Mouse (Mus musculus) thymus, adult 2 months (tissue): Measurements from ENCODE around the gene Ap2a1. TPM values are rescaled to one million over a fixed set of nuclear protein-coding genes. Genes with fewer than 3 reads are reported as not detected.

Experiments used
- DNase-seq: peaks from one replicate; pipeline ENCODE4 v3.0.0; 2021
- H3K27ac ChIP-seq: fragments of 200-500 bp; 2 replicates; pipeline ENCODE4 v1.5.1; 2012; ENCODE audit warnings: low read length, control low read depth; ENCODE audit not compliant: control insufficient read depth, insufficient read depth
- H3K27me3 ChIP-seq: fragments of 200-500 bp; 2 replicates; pipeline ENCODE4 v1.6.1; 2012; ENCODE audit warnings: mild to moderate bottlenecking, low read length, moderate library complexity, mixed read lengths; ENCODE audit not compliant: control insufficient read depth, insufficient read depth
- H3K36me3 ChIP-seq: fragments of 200-500 bp; 2 replicates; pipeline ENCODE4 v1.6.1; 2012; ENCODE audit warnings: mild to moderate bottlenecking, low read length, moderate library complexity; ENCODE audit not compliant: control insufficient read depth, insufficient read depth
- H3K4me1 ChIP-seq: fragments of 200-500 bp; replicated peaks from 2 replicates; pipeline ENCODE4 v1.6.1; 2012; ENCODE audit warnings: low read length; ENCODE audit not compliant: control insufficient read depth, insufficient read depth
- H3K4me3 ChIP-seq: fragments of 200-500 bp; 2 replicates; pipeline ENCODE4 v1.5.1; 2012; ENCODE audit warnings: mild to moderate bottlenecking, low read length, control low read depth, moderate library complexity; ENCODE audit not compliant: control insufficient read depth, insufficient read depth
- CTCF ChIP-seq: fragments of 200-500 bp; IDR thresholded peaks from 2 replicates; pipeline ENCODE4 v1.5.1; 2012; ENCODE audit warnings: mild to moderate bottlenecking, control low read depth, low read length, moderate library complexity, borderline replicate concordance; ENCODE audit not compliant: control insufficient read depth, poor library complexity, insufficient read depth; ENCODE audit errors: extremely low read depth
- POLR2A ChIP-seq: fragments of 200-500 bp; IDR thresholded peaks from 2 replicates; pipeline ENCODE4 v1.6.1; 2012; ENCODE audit warnings: mild to moderate bottlenecking, low read length, control low read depth, moderate library complexity; ENCODE audit not compliant: control insufficient read depth, poor library complexity, insufficient read depth; ENCODE audit errors: extremely low read depth
- WGBS: fragments of 180-500 bp; shearing (Covaris S2); methylation state at CpG from one replicate; pipeline ENCODE4 v1.1.7; 2018; 5-methylcytosine and 5-hydroxymethylcytosine counted together
- polyA plus RNA-seq: library from polyadenylated mRNA; depleted of rRNA; stranded (reverse); fragments of >200 nt; gene quantifications from 2 replicates; pipeline ENCODE4 v1.2.3, GENCODE M21; 2012

The Ap2a1 gene
- polyA plus RNA-seq, 1 experiment, result 133 TPM

DNA sequence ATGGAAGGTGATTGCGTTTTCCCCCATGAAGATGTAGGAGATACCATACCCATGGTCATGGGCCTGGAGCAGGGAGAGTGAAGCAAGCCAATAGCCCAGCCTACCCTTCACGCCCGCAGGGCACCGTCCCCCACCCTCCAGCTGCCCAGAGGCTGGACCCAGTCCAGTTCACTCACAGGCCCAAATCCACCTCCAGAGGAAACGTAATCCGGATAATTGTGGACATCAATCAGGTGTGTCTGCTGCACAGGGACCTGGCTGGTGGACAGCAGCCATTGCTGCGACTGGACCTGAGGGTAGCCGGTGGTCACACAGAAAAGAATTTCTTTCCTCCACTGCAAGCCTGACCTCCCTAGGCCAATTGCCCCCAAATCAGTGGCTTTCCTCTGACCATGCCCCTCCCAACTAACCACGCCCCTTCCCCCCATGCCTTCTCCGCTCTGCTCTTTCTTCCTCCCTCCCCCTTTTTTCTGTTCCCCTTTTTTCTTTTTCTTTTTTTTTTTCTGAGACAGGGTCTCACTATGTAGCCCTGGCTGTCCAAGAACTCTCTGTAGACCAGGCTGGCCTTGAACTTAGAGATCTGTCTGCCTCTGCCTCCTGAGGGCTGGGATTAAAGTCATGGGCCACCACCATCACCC is 30.7 kb upstream of the Ap2a1 start:
- DNase-seq, result no peak
- H3K4me3 ChIP-seq, result no peak overlapping the region
- WGBS, result 72% methylated on average over 10 of the region's 10 CpGs
- no peaks in the 10 kb centered on the region for H3K27me3 ChIP-seq
- H3K36me3 ChIP-seq, result no peaks in the 10 kb centered on the region
- no peaks in the 10 kb centered on the region for H3K4me1 ChIP-seq
- no peak overlapping the region for H3K27ac ChIP-seq
- no peak for TF ChIP-seq CTCF
- TF ChIP-seq POLR2A, result no peak

DNA sequence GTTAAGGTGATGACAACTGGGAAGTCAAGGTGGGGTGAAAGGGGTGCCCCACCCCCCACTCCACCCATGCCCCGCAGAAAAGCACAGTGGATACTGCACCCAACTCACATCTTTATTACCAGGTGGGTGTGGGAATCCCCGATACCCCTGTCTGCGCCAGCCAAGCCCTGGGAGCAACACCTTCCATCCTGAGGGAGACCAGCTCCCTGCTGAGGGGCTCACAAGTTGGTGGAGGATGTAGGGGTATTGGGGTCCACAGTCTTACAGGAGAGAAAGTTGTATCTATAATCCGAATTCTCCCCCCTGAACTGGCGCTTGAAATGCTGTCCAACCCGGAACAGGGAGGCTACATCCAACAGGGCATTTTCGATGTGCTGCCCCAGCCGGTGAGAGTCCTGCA is 30.0 kb upstream of the Ap2a1 start:
- Histone ChIP-seq H3K36me3 (no peaks in the 10 kb centered on the region), H3K27me3 (no peaks in the 10 kb centered on the region), H3K27ac (no peak overlapping the region), H3K4me1 (no peaks in the 10 kb centered on the region), H3K4me3 (no peak overlapping the region)
- DNase-seq, result no peak
- TF ChIP-seq POLR2A, result no peak
- TF ChIP-seq CTCF, result no peak
- WGBS, result 88% methylated on average over 8 of the region's 8 CpGs

DNA sequence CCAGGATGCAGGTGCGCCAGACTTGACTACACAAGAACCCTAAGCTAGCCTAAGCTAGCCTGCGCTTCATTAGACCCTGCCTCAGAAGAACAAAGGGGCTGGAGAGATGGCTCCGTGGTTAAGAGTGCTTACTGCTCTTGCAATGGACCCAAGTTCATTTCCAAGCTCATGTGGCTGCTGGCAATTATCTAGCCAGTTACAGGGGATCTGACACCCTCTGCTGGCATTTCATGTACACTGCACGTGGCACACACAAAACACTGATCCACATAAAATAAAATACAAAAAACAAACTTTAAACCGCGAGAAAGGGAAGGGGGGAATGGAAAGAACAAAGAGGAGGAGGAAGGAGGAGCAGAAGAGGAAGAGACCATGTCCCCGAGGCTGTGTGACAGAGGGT is 28.9 kb upstream of the Ap2a1 start:
- no peaks in the 10 kb centered on the region for H3K36me3 ChIP-seq
- no peaks in the 10 kb centered on the region for H3K4me1 ChIP-seq
- WGBS, result 27% methylated on average over 7 of the region's 7 CpGs
- no peak for TF ChIP-seq CTCF
- TF ChIP-seq POLR2A, result no peak
- no peaks in the 10 kb centered on the region for H3K27me3 ChIP-seq
- H3K27ac ChIP-seq, result no peak overlapping the region
- H3K4me3 ChIP-seq, result no peak overlapping the region
- DNase-seq, result peak; percentile 29

GRCm38 (mm10) chr7:44957183-44957835 is 28.0 kb upstream of the Ap2a1 start:
- H3K27me3 ChIP-seq, result no peaks in the 10 kb centered on the region; the same call in 1 of the 2 replicates

GRCm38 (mm10) chr7:44956266-44956665 is 27.0 kb upstream of the Ap2a1 start:
- H3K27me3 ChIP-seq, result no peaks in the 10 kb centered on the region; the same call in 1 of the 2 replicates
- TF ChIP-seq CTCF, result no peak
- no peak for TF ChIP-seq POLR2A
- 92% methylated on average over 6 of the region's 6 CpGs for WGBS

More at GRCm38 (mm10) chr7:44957183-44957835, 28.0 kb upstream of the Ap2a1 start:
- no peak for DNase-seq
- Histone ChIP-seq H3K27ac (no peak overlapping the region), H3K36me3 (no peaks in the 10 kb centered on the region), H3K4me3 (no peak overlapping the region), H3K4me1 (peaks cover 7% of the 10 kb centered on the region)
- TF ChIP-seq CTCF (no peak), POLR2A (no peak)
- whole genome bisulfite sequencing, result 95% methylated on average over 20 of the region's 20 CpGs

DNA sequence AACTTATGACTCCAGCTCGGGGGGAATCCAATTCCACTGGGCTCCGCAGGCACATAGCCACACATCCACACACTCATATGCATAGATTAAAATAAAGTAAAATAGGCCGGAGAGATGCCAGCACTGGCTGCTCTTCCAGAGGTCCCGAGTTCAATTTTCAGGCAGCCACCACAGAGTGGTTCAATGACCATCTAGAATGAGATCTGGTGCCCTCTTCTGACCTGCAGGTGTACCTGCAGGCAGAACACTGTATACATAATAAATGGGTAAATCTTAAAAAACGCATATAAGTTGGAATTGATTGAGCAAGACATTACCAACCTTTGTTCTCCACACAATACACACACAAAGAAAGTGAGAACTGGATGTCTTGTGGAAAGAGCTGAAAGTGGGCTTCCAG is 26.3 kb upstream of the Ap2a1 start:
- no peaks in the 10 kb centered on the region for H3K36me3 ChIP-seq
- H3K27ac ChIP-seq, result no peak overlapping the region
- WGBS, result 44% methylated on average over 5 of the region's 5 CpGs
- peak; percentile 32 for DNase-seq
- H3K4me3 ChIP-seq, result no peak overlapping the region
- H3K4me1 ChIP-seq, result peaks cover 8% of the 10 kb centered on the region
- TF ChIP-seq CTCF (no peak), POLR2A (no peak)
- H3K27me3 ChIP-seq, result no peaks in the 10 kb centered on the region; the same call in 1 of the 2 replicates

More at GRCm38 (mm10) chr7:44956266-44956665, 27.0 kb upstream of the Ap2a1 start:
- Histone ChIP-seq H3K36me3 (no peaks in the 10 kb centered on the region), H3K4me3 (no peak overlapping the region), H3K4me1 (peaks cover 8% of the 10 kb centered on the region), H3K27ac (no peak overlapping the region)
- no peak for DNase-seq
